Mouse (Mus musculus) liver, embryonic 14.5 days (tissue): Measurements from ENCODE around the gene Gria1.

Experiments used
- CTCF ChIP-seq: IDR thresholded peaks from 2 replicates; pipeline ENCODE4 v1.5.1; 2016; ENCODE audit warnings: antibody characterized with exemption, low read depth, control low read depth
- EP300 ChIP-seq: IDR thresholded peaks from 2 replicates; pipeline ENCODE4 v1.6.1; 2016; ENCODE audit warnings: antibody characterized with exemption, low read depth

- TF ChIP-seq CTCF (no peak), EP300 (no peak)
Observed at GRCm38 (mm10) chr11:57112386-57112785, 101.2 kb downstream of the Gria1 start.
